Mouse (Mus musculus) hindbrain, embryonic 10.5 days (tissue): ENCODE measurements around the gene Gm37240. TPM values are rescaled to one million over a fixed set of nuclear protein-coding genes. Genes with fewer than 3 reads are reported as not detected.
A peak's percentile ranks its signal among the peaks of the same experiment; 100 is the strongest.

Source experiments
- DNase-seq: peaks from one replicate; pipeline ENCODE4 v3.0.0-alpha.2; 2017; ENCODE audit warnings: low spot score
- H3K27ac ChIP-seq: fragments of 300-500 bp; sonication (generic); 2 replicates; pipeline ENCODE4 v1.5.1; 2016; ENCODE audit warnings: mild to moderate bottlenecking, moderate library complexity
- H3K27me3 ChIP-seq: fragments of 300-500 bp; sonication (generic); 2 replicates; pipeline ENCODE4 v1.6.1; 2016; ENCODE audit warnings: mild to moderate bottlenecking; ENCODE audit not compliant: poor library complexity, insufficient read depth, severe bottlenecking
- H3K36me3 ChIP-seq: fragments of 300-500 bp; sonication (generic); 2 replicates; pipeline ENCODE4 v1.6.1; 2016; ENCODE audit warnings: mild to moderate bottlenecking, moderate library complexity
- H3K4me1 ChIP-seq: fragments of 300-500 bp; sonication (generic); replicated peaks from 2 replicates; pipeline ENCODE4 v1.6.1; 2016; ENCODE audit warnings: mild to moderate bottlenecking
- H3K4me3 ChIP-seq: fragments of 300-500 bp; sonication (generic); 2 replicates; pipeline ENCODE4 v1.5.1; 2016; ENCODE audit warnings: mild to moderate bottlenecking, moderate library complexity
- H3K9me3 ChIP-seq: fragments of 300-500 bp; sonication (generic); 2 replicates; pipeline ENCODE4 v1.6.1; 2016; ENCODE audit warnings: mild to moderate bottlenecking, moderate library complexity
- WGBS: fragments of 180-500 bp; shearing (Covaris S2); methylation state at CpG from one replicate; pipeline ENCODE4 v1.1.7; 2016; 5-methylcytosine and 5-hydroxymethylcytosine counted together
- polyA plus RNA-seq: library from polyadenylated mRNA; unstranded; fragments of >200 nt; fragmentation: Nextera tagmentation; extraction: Ambion mirVana; gene quantifications from 2 replicates; pipeline ENCODE4 v1.2.1, GENCODE M21; 2016

Gene Gm37240
- polyA plus RNA-seq, 1 experiment from 2014 or later: 1.4 TPM

GRCm38 (mm10) chr3:85715764-85716297, 171.5 kb downstream of the Gm37240 start:
- no peaks in the 10 kb centered on the region for H3K9me3 ChIP-seq
- H3K4me1 ChIP-seq: peaks cover 4% of the 10 kb centered on the region; the same call in 1 of the 2 replicates
- WGBS: 86% methylated on average over 4 of the region's 4 CpGs
- no peaks in the 10 kb centered on the region for H3K36me3 ChIP-seq
- no peak overlapping the region for H3K4me3 ChIP-seq
- DNase-seq: no peak
- H3K27ac ChIP-seq: no peak overlapping the region
- no peaks in the 10 kb centered on the region for H3K27me3 ChIP-seq

- Histone ChIP-seq H3K36me3 (no peaks in the 10 kb centered on the region), H3K4me1 (peaks cover 4% of the 10 kb centered on the region; the same call in 1 of the 2 replicates), H3K4me3 (no peak overlapping the region), H3K27ac (no peak overlapping the region), H3K9me3 (no peaks in the 10 kb centered on the region), H3K27me3 (no peaks in the 10 kb centered on the region)
- WGBS: 91% methylated on average over 7 of the region's 7 CpGs
- DNase-seq: no peak
Measured at GRCm38 (mm10) chr3:85713936-85714709, 173.2 kb downstream of the Gm37240 start.

- Histone ChIP-seq H3K36me3 (no peaks in the 10 kb centered on the region), H3K4me1 (peaks cover 4% of the 10 kb centered on the region; the same call in 1 of the 2 replicates), H3K9me3 (no peaks in the 10 kb centered on the region), H3K4me3 (no peak overlapping the region), H3K27me3 (no peaks in the 10 kb centered on the region), H3K27ac (no peak overlapping the region)
- WGBS: 78% methylated on average over 8 of the region's 8 CpGs
- no peak for DNase-seq
Measured at GRCm38 (mm10) chr3:85710695-85711094, 176.6 kb downstream of the Gm37240 start.

DNA sequence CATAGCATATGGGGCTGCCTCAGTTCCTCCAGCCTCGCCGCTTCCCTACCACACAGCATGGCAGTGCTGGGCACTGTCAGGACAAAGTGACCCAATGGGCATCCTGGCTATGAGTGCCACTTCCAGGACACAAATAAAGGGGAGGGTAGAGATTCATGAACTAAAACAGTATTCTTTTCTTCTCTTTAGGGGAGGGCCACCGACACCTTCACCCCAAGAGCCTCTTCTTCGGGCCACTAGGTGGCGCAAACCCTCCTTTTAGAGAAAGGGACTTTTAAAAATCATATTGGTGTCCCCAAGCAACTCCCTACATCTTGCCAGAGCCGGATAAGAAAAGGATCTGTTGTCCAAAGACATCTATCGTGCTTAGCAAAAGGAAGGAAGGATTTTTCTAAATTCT, 179.9 kb downstream of the Gm37240 start:
- Histone ChIP-seq H3K4me1 (peaks cover 7% of the 10 kb centered on the region), H3K36me3 (no peaks in the 10 kb centered on the region), H3K27ac (no peak overlapping the region), H3K9me3 (no peaks in the 10 kb centered on the region), H3K4me3 (no peak overlapping the region), H3K27me3 (no peaks in the 10 kb centered on the region)
- WGBS: 43% methylated on average over 7 of the region's 7 CpGs
- DNase-seq: peak; percentile 37

DNA sequence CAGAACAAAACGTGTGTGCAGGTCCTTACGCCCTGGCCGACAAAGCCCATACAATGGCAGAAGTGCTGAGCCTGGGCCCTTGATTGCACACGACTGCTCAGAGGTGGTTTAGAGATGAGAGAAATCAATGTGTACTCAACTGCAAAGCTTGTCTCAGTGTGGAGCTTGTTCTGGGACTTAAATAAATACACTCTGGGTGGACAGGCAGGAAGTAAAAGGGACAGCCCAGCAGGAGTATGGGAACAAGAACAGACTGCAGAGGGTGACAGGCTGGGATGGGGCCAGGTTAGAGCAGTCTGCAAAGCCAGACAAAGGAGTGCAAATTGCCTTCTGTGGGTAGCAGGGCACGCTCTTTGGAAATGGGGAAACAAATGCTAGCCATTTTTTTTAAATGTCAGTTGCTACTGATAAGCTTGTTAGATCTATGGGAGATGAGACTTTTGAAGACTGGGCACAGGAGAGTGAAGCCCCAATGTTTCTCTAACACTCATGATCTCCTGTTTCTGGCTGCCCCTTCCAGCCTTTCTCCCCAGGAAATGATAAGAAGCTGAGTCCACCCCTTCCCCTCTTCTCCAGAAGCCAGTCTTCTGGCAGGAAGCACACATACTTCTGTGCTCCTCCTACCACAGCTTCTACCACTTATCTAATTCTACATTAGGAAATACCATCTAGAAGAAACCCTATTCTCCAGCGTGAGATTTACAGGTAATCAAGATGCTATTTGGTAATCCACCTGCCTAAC, 184.0 kb downstream of the Gm37240 start:
- 53% methylated on average over 6 of the region's 6 CpGs for WGBS
- H3K27ac ChIP-seq: 0 out of 2 replicates have a peak overlapping the region, but pooled peaks have one; percentile 18

DNA sequence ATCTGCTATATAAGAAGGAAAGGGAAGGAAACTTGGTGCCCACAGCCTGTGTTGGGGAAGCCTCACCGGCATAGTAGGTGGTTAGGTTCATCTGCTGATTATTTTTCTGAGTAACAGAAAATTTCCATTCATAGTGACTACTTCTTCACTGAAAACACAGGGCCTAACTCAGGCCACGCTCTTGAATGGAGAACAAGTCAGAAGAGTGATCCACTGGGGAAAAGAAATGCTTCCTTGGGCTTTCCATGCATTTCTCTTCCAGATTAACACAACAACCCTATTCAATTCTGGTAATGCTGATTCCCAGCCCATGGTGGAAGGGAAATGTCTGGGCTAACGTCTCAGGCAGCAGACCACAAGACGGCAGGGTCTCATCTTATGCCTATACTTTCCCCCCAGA, 188.8 kb downstream of the Gm37240 start:
- Histone ChIP-seq H3K27ac (no peak overlapping the region), H3K4me3 (no peak overlapping the region), H3K27me3 (no peaks in the 10 kb centered on the region), H3K36me3 (no peaks in the 10 kb centered on the region), H3K9me3 (no peaks in the 10 kb centered on the region), H3K4me1 (peaks cover 6% of the 10 kb centered on the region)
- WGBS: 88% methylated on average over 4 of the region's 4 CpGs
- no peak for DNase-seq

More for the DNA sequence above, 184.0 kb downstream of the Gm37240 start:
- H3K4me3 ChIP-seq: no peak overlapping the region
- peaks cover 7% of the 10 kb centered on the region for H3K4me1 ChIP-seq
- DNase-seq: no peak
- no peaks in the 10 kb centered on the region for H3K36me3 ChIP-seq
- no peaks in the 10 kb centered on the region for H3K27me3 ChIP-seq
- H3K9me3 ChIP-seq: no peaks in the 10 kb centered on the region

DNA sequence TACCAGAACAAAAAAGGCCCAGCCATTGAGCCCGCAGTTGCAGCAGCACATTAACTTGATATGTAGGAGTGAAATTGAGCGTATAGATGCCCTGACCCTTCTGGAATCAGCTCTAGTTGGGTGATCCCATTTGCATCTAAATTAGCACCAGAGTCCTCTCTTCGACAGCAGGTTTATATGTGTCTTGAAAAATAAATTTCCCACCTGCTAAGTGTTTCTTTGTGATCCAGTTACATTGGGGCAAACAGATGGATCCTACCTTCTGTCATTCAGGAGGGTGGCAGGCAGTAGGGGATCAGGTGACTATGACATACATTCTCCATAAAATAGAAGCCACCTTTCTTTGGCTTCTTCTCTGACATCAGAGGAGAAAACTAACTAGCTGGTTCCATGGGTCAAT, 192.3 kb downstream of the Gm37240 start:
- DNase-seq: no peak
- WGBS: 78% methylated on average over 3 of the region's 3 CpGs
- no peak overlapping the region for H3K27ac ChIP-seq
- no peaks in the 10 kb centered on the region for H3K36me3 ChIP-seq
- no peaks in the 10 kb centered on the region for H3K9me3 ChIP-seq
- H3K27me3 ChIP-seq: no peaks in the 10 kb centered on the region
- peaks cover 3% of the 10 kb centered on the region; the same call in 1 of the 2 replicates for H3K4me1 ChIP-seq
- H3K4me3 ChIP-seq: no peak overlapping the region

GRCm38 (mm10) chr3:85693013-85693412, 194.3 kb downstream of the Gm37240 start:
- Histone ChIP-seq H3K9me3 (no peaks in the 10 kb centered on the region), H3K27ac (no peak overlapping the region), H3K27me3 (no peaks in the 10 kb centered on the region), H3K4me1 (0 out of 2 replicates have a peak, but pooled peaks cover 3% of the 10 kb centered on the region), H3K4me3 (no peak overlapping the region), H3K36me3 (no peaks in the 10 kb centered on the region)
- DNase-seq: no peak
- 54% methylated on average over 3 of the region's 3 CpGs for WGBS

- DNase-seq: no peak
- WGBS: 73% methylated on average over 4 of the region's 4 CpGs
- no peaks in the 10 kb centered on the region for H3K36me3 ChIP-seq
Measured at GRCm38 (mm10) chr3:85691134-85691533, 196.2 kb downstream of the Gm37240 start.

DNA sequence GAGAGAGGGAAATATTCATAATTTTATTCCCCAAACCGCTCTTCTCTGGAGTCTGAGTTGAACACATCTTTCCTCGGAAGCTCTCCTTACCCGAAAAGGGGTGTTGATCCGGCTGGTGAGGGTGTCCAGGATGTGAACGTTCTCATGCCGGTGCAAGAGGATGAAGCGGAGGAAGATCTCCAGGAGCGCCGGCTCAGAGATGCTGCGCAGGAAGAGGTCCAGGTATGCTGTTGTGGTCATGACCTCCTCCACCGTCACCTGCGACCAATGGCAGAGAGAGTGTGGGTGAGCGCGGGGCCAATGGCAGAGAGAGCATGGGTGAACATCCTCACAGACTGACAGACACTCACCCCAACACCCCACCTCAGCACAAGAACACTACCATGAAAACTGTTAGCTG, 199.0 kb downstream of the Gm37240 start:
- no peaks in the 10 kb centered on the region for H3K36me3 ChIP-seq
- WGBS: 94% methylated on average over 14 of the region's 14 CpGs
- H3K27ac ChIP-seq: no peak overlapping the region
- H3K4me3 ChIP-seq: no peak overlapping the region
- DNase-seq: no peak
- no peaks in the 10 kb centered on the region for H3K27me3 ChIP-seq
- 0 out of 2 replicates have a peak, but pooled peaks cover 3% of the 10 kb centered on the region for H3K4me1 ChIP-seq
- H3K9me3 ChIP-seq: no peaks in the 10 kb centered on the region

More at GRCm38 (mm10) chr3:85691134-85691533, 196.2 kb downstream of the Gm37240 start:
- Histone ChIP-seq H3K9me3 (no peaks in the 10 kb centered on the region), H3K4me1 (0 out of 2 replicates have a peak, but pooled peaks cover 3% of the 10 kb centered on the region), H3K27me3 (no peaks in the 10 kb centered on the region), H3K27ac (no peak overlapping the region), H3K4me3 (no peak overlapping the region)

GRCm38 (mm10) chr3:85685271-85685670, 202.0 kb downstream of the Gm37240 start:
- Histone ChIP-seq H3K27me3 (no peaks in the 10 kb centered on the region), H3K36me3 (no peaks in the 10 kb centered on the region), H3K9me3 (no peaks in the 10 kb centered on the region), H3K27ac (no peak overlapping the region), H3K4me1 (no peaks in the 10 kb centered on the region), H3K4me3 (no peak overlapping the region)
- DNase-seq: no peak
- WGBS: 91% methylated on average over 8 of the region's 8 CpGs

- H3K4me3 ChIP-seq: no peak overlapping the region
- H3K4me1 ChIP-seq: no peaks in the 10 kb centered on the region
- 90% methylated on average over 5 of the region's 5 CpGs for WGBS
- DNase-seq: no peak
- H3K27ac ChIP-seq: no peak overlapping the region
- H3K27me3 ChIP-seq: no peaks in the 10 kb centered on the region
- H3K36me3 ChIP-seq: no peaks in the 10 kb centered on the region
- H3K9me3 ChIP-seq: no peaks in the 10 kb centered on the region
Measured at GRCm38 (mm10) chr3:85683618-85684017, 203.7 kb downstream of the Gm37240 start.

DNA sequence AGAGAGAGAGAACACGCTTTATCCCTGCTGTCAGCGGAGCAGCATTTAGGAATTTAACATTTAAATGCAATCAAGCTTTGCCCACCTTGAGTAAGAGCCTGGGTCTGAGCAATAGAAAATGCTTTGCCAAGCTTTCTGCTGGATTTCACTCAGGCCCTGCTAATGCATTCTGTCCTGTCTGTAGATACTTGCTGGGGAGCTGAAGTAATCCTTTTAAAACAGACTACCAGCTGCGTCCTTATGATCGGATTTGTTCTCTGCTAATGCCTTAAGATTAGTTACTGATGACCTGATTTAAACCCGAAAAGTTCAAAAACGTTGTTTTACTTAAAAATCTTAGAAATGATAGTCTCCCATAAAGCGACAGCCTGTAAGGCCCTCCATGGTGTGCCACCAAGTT, 206.2 kb downstream of the Gm37240 start:
- H3K9me3 ChIP-seq: no peaks in the 10 kb centered on the region
- H3K36me3 ChIP-seq: no peaks in the 10 kb centered on the region
- H3K27me3 ChIP-seq: no peaks in the 10 kb centered on the region
- H3K4me1 ChIP-seq: no peaks in the 10 kb centered on the region
- WGBS: 89% methylated on average over 7 of the region's 7 CpGs
- peak overlapping the region; percentile 53; the same call in 1 of the 2 replicates for H3K27ac ChIP-seq
- DNase-seq: no peak
- H3K4me3 ChIP-seq: no peak overlapping the region
